ENCODE assay signal across 33 mouse cellular contexts in the genomic region with DNA sequence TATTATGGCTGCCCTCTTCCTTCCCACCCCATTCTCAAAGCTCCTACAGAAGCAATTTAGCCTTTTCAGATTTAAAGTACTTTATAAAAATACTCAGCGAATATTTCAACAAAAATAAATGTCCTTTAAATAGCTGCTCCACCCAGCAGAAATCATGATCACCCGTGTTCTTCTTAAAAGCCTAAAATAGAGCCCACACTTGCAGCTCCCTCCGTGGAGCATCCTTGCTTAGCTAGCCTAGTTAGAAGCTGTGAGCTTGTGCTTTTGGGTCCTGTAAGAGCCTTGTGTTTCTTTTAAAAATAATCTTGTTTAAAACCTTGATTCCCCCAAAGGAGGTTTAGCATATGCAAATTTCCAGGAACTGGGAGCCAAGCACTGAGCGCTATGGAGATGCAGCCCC. TPM values are rescaled to one million over a fixed set of nuclear protein-coding genes. Genes with fewer than 3 reads are reported as not detected.
DNase-seq lines count a peak whose midpoint lies in the region; ATAC-seq lines count a peak whose summit lies in the region.
"Had no signal": no experiment of that assay in that cellular context is flagged by ENCODE, and none has a peak within 500 bp of the region (broad histone marks: within the 10 kb centered on the region; RNA-seq: fewer than 3 reads in every experiment).

No protein-coding gene starts in this region.

- peak; percentile 93 for ATAC-seq in frontal cortex, adult (ENCODE audit: low TSS enrichment)
- no peak for ATAC-seq in liver, embryonic 12.5 days
- ATAC-seq in intestine, embryonic 15.5 days: no peak
- ATAC-seq: forebrain, embryonic 16.5 days; hindbrain, postnatal 0 days; intestine, postnatal 0 days had no signal

- no peaks in the 10 kb centered on the region for H3K27me3 ChIP-seq in liver, embryonic 12.5 days (replicated peaks)
- H3K27me3 ChIP-seq in intestine, embryonic 15.5 days (replicated peaks): no peaks in the 10 kb centered on the region
- H3K27me3 ChIP-seq: heart, embryonic 12.5 days; limb, embryonic 12.5 days; neural tube, embryonic 15.5 days had no signal

- H3K4me2 ChIP-seq in liver, embryonic 12.5 days: no peak overlapping the region
- no peak overlapping the region for H3K4me2 ChIP-seq in intestine, embryonic 15.5 days (replicated peaks)
- H3K4me2 ChIP-seq: heart, embryonic 12.5 days; limb, embryonic 12.5 days; liver, embryonic 11.5 days; midbrain, embryonic 11.5 days; neural tube, embryonic 15.5 days had no signal

- H3K36me3 ChIP-seq in liver, embryonic 12.5 days: no peaks in the 10 kb centered on the region
- no peaks in the 10 kb centered on the region for H3K36me3 ChIP-seq in intestine, embryonic 15.5 days
- H3K36me3 ChIP-seq: embryonic facial prominence, embryonic 10.5 days; heart, embryonic 12.5 days; limb, embryonic 12.5 days; neural tube, embryonic 15.5 days had no signal

- no peaks in the 10 kb centered on the region for H3K9me3 ChIP-seq in liver, embryonic 12.5 days (replicated peaks)
- no peaks in the 10 kb centered on the region for H3K9me3 ChIP-seq in intestine, embryonic 15.5 days
- H3K9me3 ChIP-seq: embryonic facial prominence, embryonic 10.5 days; heart, embryonic 12.5 days; limb, embryonic 12.5 days; neural tube, embryonic 15.5 days had no signal

- DNase-seq in frontal cortex, postnatal 25 days (ENCODE audit: low spot score in 2 of 2): no peak
- peak; percentile 11 to 36 for DNase-seq in frontal cortex, postnatal 14 days (ENCODE audit: low spot score in 2 of 2)
- peak; percentile 19 to 37 for DNase-seq in left cerebral cortex, postnatal 36 days (ENCODE audit: low spot score in 2 of 2)
- peak; percentile 30 to 82 for DNase-seq in right cerebral cortex, postnatal 36 days (ENCODE audit: low spot score in 2 of 2)
- DNase-seq in heart, postnatal 14 days: no peak
- DNase-seq: adrenal gland, postnatal 10 days; cerebellum, adult 11 months; cerebellum, adult 9-11 months; gastrocnemius, postnatal 10 days; heart, adult 18-20 months; heart, postnatal 10 days; layer of hippocampus, postnatal 36 days; lung, adult 18-20 months; lung, postnatal 10 days had no signal

- 23% methylated on average over 4 of the region's 4 CpGs for WGBS in liver, embryonic 12.5 days (ENCODE audit: insufficient replicate concordance)
- 49% methylated on average over 4 of the region's 4 CpGs for WGBS in intestine, embryonic 15.5 days

- H3K4me1 ChIP-seq in liver, embryonic 12.5 days: no peaks in the 10 kb centered on the region
- H3K4me1 ChIP-seq in intestine, embryonic 15.5 days (replicated peaks): no peaks in the 10 kb centered on the region
- H3K4me1 ChIP-seq: embryonic facial prominence, embryonic 10.5 days; heart, embryonic 12.5 days; limb, embryonic 12.5 days; neural tube, embryonic 15.5 days had no signal

- no peak overlapping the region for H3K27ac ChIP-seq in liver, embryonic 12.5 days
- H3K27ac ChIP-seq in intestine, embryonic 15.5 days: no peak overlapping the region
- H3K27ac ChIP-seq: embryonic facial prominence, embryonic 10.5 days; hindbrain, postnatal 0 days; limb, embryonic 12.5 days; neural tube, embryonic 15.5 days; stomach, postnatal 0 days had no signal

- no peak overlapping the region for H3K4me3 ChIP-seq in liver, embryonic 12.5 days
- H3K4me3 ChIP-seq in intestine, embryonic 15.5 days (replicated peaks): no peak overlapping the region
- H3K4me3 ChIP-seq: embryonic facial prominence, embryonic 10.5 days; heart, embryonic 12.5 days; limb, embryonic 12.5 days; neural tube, embryonic 15.5 days had no signal

- H3K9ac ChIP-seq in liver, embryonic 12.5 days: no peak overlapping the region
- H3K9ac ChIP-seq in intestine, embryonic 15.5 days: no peak overlapping the region
- H3K9ac ChIP-seq: heart, embryonic 12.5 days; limb, embryonic 12.5 days; neural tube, embryonic 15.5 days had no signal

- intact Hi-C loops in left cerebral cortex, postnatal 36 days (cut with DNase I): loop anchor here (5.0 kb wide), 1 partner anchor 35 kb away; no protein-coding TSS in a partner anchor
- intact Hi-C loops in heart, postnatal 14 days (cut with DNase I): no loop called here

RNA-seq across cellular contexts. Expression of gene Ankrd34c, which starts 19.3 kb away (rescaled TPM):
- 10 to 100 TPM; 11.2 to 12.7 TPM for total RNA-seq in left cerebral cortex, postnatal 36 days (2021)
- not detected in 2 replicates for polyA plus RNA-seq in liver, embryonic 12.5 days (2016; fragmentation: Nextera tagmentation; extraction: Ambion mirVana)
- polyA plus RNA-seq in intestine, embryonic 15.5 days (2015; fragmentation: Nextera tagmentation; extraction: Ambion mirVana): not detected in 2 replicates
- not detected for total RNA-seq in heart, postnatal 14 days (2021)
- total RNA-seq: adrenal gland, postnatal 10 days; common myeloid progenitor, adult 5-6 weeks; gastrocnemius, postnatal 10 days; heart, adult 18-20 months; heart, postnatal 10 days had no signal
- polyA plus RNA-seq: heart, embryonic 12.5 days; hindbrain, embryonic 11.5 days; intestine, postnatal 0 days; kidney, embryonic 16.5 days; large intestine, adult 2 months; limb, embryonic 12.5 days; liver, embryonic 11.5 days; small intestine, adult 2 months; stomach, postnatal 0 days; thymus, postnatal 0 days had no signal

RNA-seq across cellular contexts. Expression of gene Tmed3, which starts 52.7 kb away (rescaled TPM):
- 10 to 100 TPM; 31.3 to 32.1 TPM for total RNA-seq in left cerebral cortex, postnatal 36 days (2021)
- 40.2 and 41.4 TPM in 2 replicates for polyA plus RNA-seq in liver, embryonic 12.5 days (2016; fragmentation: Nextera tagmentation; extraction: Ambion mirVana)
- 111 and 142 TPM in 2 replicates for polyA plus RNA-seq in intestine, embryonic 15.5 days (2015; fragmentation: Nextera tagmentation; extraction: Ambion mirVana)
- total RNA-seq in heart, postnatal 14 days (2021): 10 to 100 TPM; 25.9 to 26.8 TPM

Comparison
In these comparisons a context has a peak if more than half of its experiments do, and no peak if none do; other contexts are left out.
1. DNase-seq: peak in frontal cortex, postnatal 14 days (2 of 2), left cerebral cortex, postnatal 36 days (2 of 2) and right cerebral cortex, postnatal 36 days (2 of 2); none in frontal cortex, postnatal 25 days (0 of 2) and heart, postnatal 14 days (0 of 2).
2. RNA of gene Ankrd34c, which starts 19.3 kb away (total RNA-seq): 11.2 to 12.7 TPM in left cerebral cortex, postnatal 36 days; not detected in heart, postnatal 14 days; every median in the first group is over 10 times any median in the second.